Mouse (Mus musculus): ENCODE results near the gene Olfr71.
A peak's percentile ranks its signal among the peaks of the same experiment; 100 is the strongest.

The Olfr71 gene

DNA sequence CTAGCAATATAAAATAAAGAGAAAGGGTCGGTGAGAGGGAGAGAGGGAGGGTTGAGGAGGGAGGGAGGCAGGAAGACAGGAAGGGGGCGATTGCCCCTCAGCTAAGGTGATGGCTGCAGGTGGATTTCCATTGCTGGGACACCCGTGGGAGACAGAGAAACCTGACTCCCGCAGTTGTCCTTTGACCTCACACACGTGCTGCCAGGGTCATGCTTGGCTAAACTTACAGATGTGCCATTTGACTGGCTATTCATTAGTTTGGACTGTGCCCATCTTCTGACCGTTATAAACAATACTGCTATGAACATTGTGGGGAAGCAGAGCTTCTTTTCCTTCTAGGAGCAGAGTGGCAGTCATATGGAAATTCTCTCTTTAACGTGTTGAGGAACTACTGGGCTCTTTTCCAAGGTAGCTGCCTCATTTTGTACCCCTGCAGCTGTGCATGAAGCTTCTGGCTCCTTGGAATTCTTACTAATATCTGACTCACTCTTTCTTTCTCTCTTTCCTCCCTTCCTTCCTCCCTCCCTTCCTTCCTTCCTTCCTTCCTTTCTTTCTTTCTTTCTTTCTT, 3.7 kb upstream of the Olfr71 start:
- no peak for DNase-seq (ENCODE audit: low read depth)

- peak; percentile 80 for DNase-seq (ENCODE audit: low read depth)
Observed at GRCm38 (mm10) chr4:43711821-43712220, 1.8 kb upstream of the Olfr71 start.

DNA sequence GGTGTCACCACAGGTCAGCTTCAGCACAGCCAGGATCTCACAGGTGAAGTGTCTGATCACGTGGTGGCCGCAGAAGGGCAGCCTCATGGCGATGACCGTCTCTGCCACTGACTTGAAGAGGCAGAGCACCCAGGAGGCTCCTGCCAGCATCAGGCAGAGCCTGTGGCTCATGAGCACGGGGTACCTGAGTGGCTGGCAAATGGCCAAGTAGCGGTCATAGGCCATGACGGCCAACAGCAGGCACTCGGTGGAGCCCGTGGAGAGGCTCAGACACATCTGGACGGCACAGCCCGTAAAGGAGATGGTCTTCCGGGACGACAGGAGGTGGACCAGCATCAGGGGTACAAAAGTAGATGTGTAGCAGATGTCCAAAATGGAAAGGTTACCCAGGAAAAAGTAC, 4.1 kb downstream of the Olfr71 start:
- no peak for DNase-seq (ENCODE audit: low read depth)

- DNase-seq (ENCODE audit: low read depth): no peak
Observed at GRCm38 (mm10) chr4:43703851-43704250, 6.2 kb downstream of the Olfr71 start.

- DNase-seq (ENCODE audit: low read depth): peak; percentile 7
Observed at GRCm38 (mm10) chr4:43703439-43703838, 6.6 kb downstream of the Olfr71 start.

DNA sequence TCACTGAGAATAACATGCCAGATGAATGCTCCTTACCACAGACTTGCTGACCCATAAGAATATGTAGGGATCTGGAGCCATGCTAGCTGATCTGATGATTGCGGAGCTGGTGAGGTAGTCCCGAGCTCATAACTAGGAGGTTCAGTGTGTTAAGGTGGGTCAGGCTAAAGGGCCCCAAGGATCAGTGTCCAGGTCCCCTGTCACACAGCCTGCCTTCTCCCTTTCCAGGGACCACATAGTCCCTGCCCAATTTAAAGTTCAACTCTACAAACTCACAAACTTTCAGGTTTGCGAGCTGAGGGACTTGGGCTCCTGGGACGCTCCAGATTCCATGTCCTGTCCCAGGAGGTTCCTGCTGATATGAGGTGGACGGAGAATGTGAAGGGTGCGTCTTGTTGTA, 9.3 kb downstream of the Olfr71 start, which contains the start of gene Olfr70:
Gene Olfr70 (minus strand): TSS at position 101 of the 400 bp plus-strand sequence.
- DNase-seq (ENCODE audit: low read depth): no peak

DNA sequence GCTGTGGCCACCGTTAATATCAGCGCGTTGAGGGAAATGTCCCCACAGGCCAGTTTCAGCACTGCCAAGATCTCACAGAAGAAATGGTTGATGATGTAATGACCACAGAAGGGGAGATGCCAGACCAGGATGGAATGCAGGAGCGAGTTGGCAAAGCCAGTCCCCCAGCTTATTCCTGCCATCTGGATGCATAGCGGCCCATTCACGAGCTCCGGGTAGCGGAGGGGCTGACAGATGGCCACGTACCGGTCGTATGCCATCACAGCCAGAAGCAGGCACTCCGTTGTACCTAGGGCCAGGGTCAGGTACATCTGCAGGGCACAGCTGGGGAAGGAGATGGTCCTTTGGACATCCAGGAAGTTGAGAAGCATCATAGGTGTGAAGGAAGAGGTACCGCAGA, 13.5 kb downstream of the Olfr71 start:
- DNase-seq (ENCODE audit: low read depth): no peak

GRCm38 (mm10) chr4:43695249-43695671, 14.8 kb downstream of the Olfr71 start:
- DNase-seq (ENCODE audit: low read depth): no peak

- no peak for DNase-seq (ENCODE audit: low read depth)
Observed at GRCm38 (mm10) chr4:43694439-43695248, 15.4 kb downstream of the Olfr71 start.

GRCm38 (mm10) chr4:43693806-43694241, 16.2 kb downstream of the Olfr71 start:
- no peak for DNase-seq (ENCODE audit: low read depth)

- no peak for DNase-seq (ENCODE audit: low read depth)
Observed at GRCm38 (mm10) chr4:43691026-43691425, 19.0 kb downstream of the Olfr71 start.

GRCm38 (mm10) chr4:43690021-43690420, 20.0 kb downstream of the Olfr71 start:
- DNase-seq (ENCODE audit: low read depth): no peak

DNA sequence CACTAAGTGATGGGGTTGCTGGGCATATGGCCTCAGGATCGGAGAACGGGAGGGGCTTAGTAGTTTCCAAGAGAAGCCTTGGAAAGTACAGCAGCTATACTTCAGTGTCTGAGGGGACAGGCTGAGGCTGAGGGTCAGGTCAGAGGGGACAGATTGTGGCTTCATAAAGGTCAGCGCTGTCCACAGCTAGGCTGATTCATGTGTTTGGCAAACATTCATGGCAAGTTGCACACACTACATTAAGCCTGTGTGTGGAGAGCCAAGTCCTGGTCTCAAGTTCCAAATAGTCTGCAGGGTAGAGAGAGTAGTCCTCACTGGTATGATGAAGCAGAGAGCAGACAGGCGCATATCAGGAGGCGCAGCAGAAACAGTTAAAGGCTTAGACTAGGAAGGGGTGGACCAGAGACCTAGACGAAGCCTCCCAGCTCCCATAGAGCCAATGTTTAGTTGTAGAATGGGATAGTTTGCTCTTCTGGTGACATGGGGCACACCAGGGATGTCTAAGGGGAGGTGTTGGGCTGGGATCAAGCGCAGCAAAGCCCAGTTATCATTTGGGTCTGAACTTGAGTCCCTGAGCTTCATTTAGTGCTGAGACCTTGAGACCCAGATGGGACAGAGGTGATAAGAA, 30.5 kb downstream of the Olfr71 start:
- no peak for DNase-seq (ENCODE audit: low read depth)

GRCm38 (mm10) chr4:43678541-43678940, 31.5 kb downstream of the Olfr71 start:
- DNase-seq (ENCODE audit: low read depth): no peak

- no peak for DNase-seq (ENCODE audit: low read depth)
Observed at GRCm38 (mm10) chr4:43675608-43676007, 34.4 kb downstream of the Olfr71 start.

GRCm38 (mm10) chr4:43674974-43675373, 35.1 kb downstream of the Olfr71 start:
- no peak for DNase-seq (ENCODE audit: low read depth)

GRCm38 (mm10) chr4:43673703-43674102, 36.4 kb downstream of the Olfr71 start:
- no peak for DNase-seq (ENCODE audit: low read depth)

DNA sequence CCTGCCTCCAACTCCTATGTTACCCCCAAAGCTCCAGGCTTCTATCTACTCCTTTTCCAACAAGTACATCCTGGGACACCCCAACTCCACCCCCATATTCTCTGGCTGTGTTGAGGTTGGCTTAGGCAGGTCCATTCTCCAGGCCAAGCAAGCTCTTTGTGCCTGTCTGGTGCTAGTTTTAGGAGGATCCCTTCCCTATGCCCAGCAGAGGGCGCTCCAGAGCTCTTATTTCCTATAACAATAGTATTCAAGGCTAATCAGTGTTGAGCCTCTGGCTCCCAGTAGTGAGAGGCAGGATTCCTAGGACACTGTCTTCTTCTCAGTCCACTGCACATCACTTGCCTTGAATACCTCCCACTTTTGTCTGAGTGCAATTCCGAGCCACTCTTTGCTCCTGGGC, 38.0 kb downstream of the Olfr71 start:
- DNase-seq (ENCODE audit: low read depth): peak; percentile 90

DNA sequence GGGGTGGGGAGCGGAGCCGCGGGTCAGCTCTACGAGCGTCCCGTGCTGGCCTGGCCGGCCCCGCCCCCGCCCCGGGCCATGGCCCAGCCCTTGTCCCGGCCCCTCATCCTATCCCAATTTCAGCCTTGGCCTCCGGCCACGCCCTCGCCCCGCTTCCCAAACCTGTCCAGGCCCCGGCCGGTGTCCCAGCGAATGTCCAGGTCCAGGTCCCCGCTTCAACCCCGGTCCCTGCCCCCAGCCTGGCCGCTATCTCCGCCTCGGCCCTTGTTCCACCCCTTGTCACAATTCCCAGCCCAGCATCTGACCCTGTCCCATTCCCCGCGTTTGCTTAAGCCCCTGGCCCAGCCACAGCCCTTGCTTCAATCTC, 40.6 kb downstream of the Olfr71 start:
- DNase-seq (ENCODE audit: low read depth): no peak

DNA sequence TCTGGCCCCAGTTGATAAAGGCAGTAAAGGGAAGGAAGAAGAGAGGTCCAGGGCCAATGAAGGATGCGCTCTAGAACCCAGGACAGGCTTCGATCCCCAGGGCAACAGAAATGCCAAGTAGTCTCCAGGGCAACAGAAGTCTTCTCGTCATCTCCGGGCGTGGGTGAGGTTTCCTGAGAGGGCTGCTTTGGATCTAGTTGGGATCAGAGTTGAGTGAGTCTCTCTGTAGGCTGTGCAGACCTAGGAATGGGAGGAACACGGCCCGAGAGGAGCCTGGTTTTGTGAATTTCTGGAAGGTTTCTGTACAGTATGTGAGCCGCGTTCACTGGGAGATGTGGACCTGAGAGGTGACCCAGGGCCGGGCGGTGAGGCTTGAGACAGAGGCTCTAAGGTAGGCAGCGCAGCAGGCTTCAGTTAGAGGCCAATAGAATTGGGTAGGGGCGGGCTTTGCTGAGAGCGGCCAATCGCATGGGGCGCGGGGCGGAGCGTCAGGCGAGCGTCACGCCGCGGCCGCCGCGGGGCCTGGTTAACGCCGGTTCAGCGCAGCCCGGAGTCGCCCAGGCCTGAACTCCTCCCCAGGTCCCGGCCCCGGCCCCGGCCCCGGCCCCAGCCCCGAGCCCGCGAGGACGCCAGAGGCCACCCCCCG, 41.1 kb downstream of the Olfr71 start, which contains the start of the genes Tmem8b and Fam221b:
Gene Tmem8b (plus strand): TSS at position 190 of the 646 bp plus-strand sequence.
Gene Fam221b (minus strand): TSS at position 364 of the 646 bp plus-strand sequence.
- peak; percentile 91 for DNase-seq (ENCODE audit: low read depth)

- DNase-seq (ENCODE audit: low read depth): peak; percentile 39
Observed at GRCm38 (mm10) chr4:43666412-43666811, 43.6 kb downstream of the Olfr71 start.

- no peak for DNase-seq (ENCODE audit: low read depth)
Observed at GRCm38 (mm10) chr4:43657146-43657545, 52.9 kb downstream of the Olfr71 start.

All from naive thymus-derived CD4-positive, alpha-beta T cell, adult 2 months (primary cell).